Mouse (Mus musculus): ENCODE data around the gene Hist1h2ad. TPM values are rescaled to one million over a fixed set of nuclear protein-coding genes. Genes with fewer than 3 reads are reported as not detected.
"Not testable (repeated sequence)": the region's sequence is repeated elsewhere in the genome, so short reads cannot be mapped to it uniquely, and the experiment has no call there.

The Hist1h2ad gene
- polyA plus RNA-seq, 1 experiment from 2014 or later = 1.2 TPM

GRCm38 (mm10) chr13:23539821-23540220 lies 34.4 kb upstream of the Hist1h2ad start:
- WGBS = 56% methylated on average over 1 of the region's 1 CpGs
- not testable (repeated sequence) for H3K36me3 ChIP-seq (ENCODE audit: control insufficient read depth, insufficient read depth); ATAC-seq (replicated peaks; ENCODE audit: extremely low read depth, insufficient read depth, low FRiP score)

GRCm38 (mm10) chr13:23541497-23541896 lies 32.7 kb upstream of the Hist1h2ad start:
- H3K36me3 ChIP-seq (ENCODE audit: control insufficient read depth, insufficient read depth) = no peaks in the 10 kb centered on the region
- H3K27me3 ChIP-seq (ENCODE audit: control insufficient read depth, insufficient read depth, low read length) = no peaks in the 10 kb centered on the region
- no peaks in the 10 kb centered on the region for H3K9me3 ChIP-seq (replicated peaks; ENCODE audit: control insufficient read depth, low read length)
- H3K4me2 ChIP-seq (ENCODE audit: low read depth, low read length) = no peak overlapping the region
- WGBS = 79% methylated on average over 3 of the region's 3 CpGs
- no peak overlapping the region for H3K27ac ChIP-seq (ENCODE audit: low read length)
- no peak overlapping the region for H3K9ac ChIP-seq (ENCODE audit: low read length)
- H3K4me3 ChIP-seq (ENCODE audit: low read length) = no peak overlapping the region
- ATAC-seq (replicated peaks; ENCODE audit: extremely low read depth, insufficient read depth, low FRiP score) = no peak
- H3K4me1 ChIP-seq (ENCODE audit: control insufficient read depth, insufficient read depth, low read length) = peaks cover 11% of the 10 kb centered on the region

More at GRCm38 (mm10) chr13:23539821-23540220, 34.4 kb upstream of the Hist1h2ad start:
- not testable (repeated sequence) for H3K27ac ChIP-seq (ENCODE audit: low read length); H3K27me3 ChIP-seq (ENCODE audit: control insufficient read depth, insufficient read depth, low read length); H3K9me3 ChIP-seq (replicated peaks; ENCODE audit: control insufficient read depth, low read length); H3K9ac ChIP-seq (ENCODE audit: low read length); H3K4me3 ChIP-seq (ENCODE audit: low read length); H3K4me2 ChIP-seq (ENCODE audit: low read depth, low read length)
- peaks cover 15% of the 10 kb centered on the region for H3K4me1 ChIP-seq (ENCODE audit: control insufficient read depth, insufficient read depth, low read length)

GRCm38 (mm10) chr13:23542225-23542980 lies 31.8 kb upstream of the Hist1h2ad start:
- ATAC-seq (replicated peaks; ENCODE audit: extremely low read depth, insufficient read depth, low FRiP score); H3K9me3 ChIP-seq (replicated peaks; ENCODE audit: control insufficient read depth, low read length); H3K4me1 ChIP-seq (ENCODE audit: control insufficient read depth, insufficient read depth, low read length); H3K36me3 ChIP-seq (ENCODE audit: control insufficient read depth, insufficient read depth); H3K27me3 ChIP-seq (ENCODE audit: control insufficient read depth, insufficient read depth, low read length): not testable (repeated sequence)
- peak overlapping the region; percentile 87 for H3K4me2 ChIP-seq (ENCODE audit: low read depth, low read length)
- H3K9ac ChIP-seq (ENCODE audit: low read length) = peak overlapping the region; percentile 72
- H3K4me3 ChIP-seq (ENCODE audit: low read length) = peak overlapping the region; percentile 63
- 11% methylated on average over 3 of the region's 3 CpGs for WGBS
- peak overlapping the region; percentile 91 for H3K27ac ChIP-seq (ENCODE audit: low read length)

GRCm38 (mm10) chr13:23542999-23543607 lies 31.1 kb upstream of the Hist1h2ad start, which contains the start of gene Hist1h2bh:
Gene Hist1h2bh, minus strand, starts transcription at chr13:23543392.
- H3K27me3 ChIP-seq (ENCODE audit: control insufficient read depth, insufficient read depth, low read length); H3K36me3 ChIP-seq (ENCODE audit: control insufficient read depth, insufficient read depth); H3K4me1 ChIP-seq (ENCODE audit: control insufficient read depth, insufficient read depth, low read length); H3K9me3 ChIP-seq (replicated peaks; ENCODE audit: control insufficient read depth, low read length): not testable (repeated sequence)
- peak; percentile 90 for ATAC-seq (replicated peaks; ENCODE audit: extremely low read depth, insufficient read depth, low FRiP score)
- Histone ChIP-seq H3K4me2 (ENCODE audit: low read depth, low read length) (peak within 1 kb of the TSS; percentile 87), H3K27ac (ENCODE audit: low read length) (peak within 1 kb of the TSS; percentile 92), H3K4me3 (ENCODE audit: low read length) (peak within 1 kb of the TSS; percentile 63), H3K9ac (ENCODE audit: low read length) (peak within 1 kb of the TSS; percentile 72)
- under 1% methylated on average over 29 of the region's 42 CpGs for WGBS

- peaks cover 4% of the 10 kb centered on the region for H3K4me1 ChIP-seq (ENCODE audit: control insufficient read depth, insufficient read depth, low read length)
- WGBS = under 1% methylated on average over 25 of the region's 45 CpGs
- peak within 1 kb of the TSS; percentile 87 for H3K4me2 ChIP-seq (ENCODE audit: low read depth, low read length)
- peak; percentile 92 for ATAC-seq (replicated peaks; ENCODE audit: extremely low read depth, insufficient read depth, low FRiP score)
- no peaks in the 10 kb centered on the region for H3K27me3 ChIP-seq (ENCODE audit: control insufficient read depth, insufficient read depth, low read length)
- H3K36me3 ChIP-seq (ENCODE audit: control insufficient read depth, insufficient read depth) = no peaks in the 10 kb centered on the region
- peak within 1 kb of the TSS; percentile 92 for H3K27ac ChIP-seq (ENCODE audit: low read length)
- H3K9ac ChIP-seq (ENCODE audit: low read length) = peak within 1 kb of the TSS; percentile 75
- H3K4me3 ChIP-seq (ENCODE audit: low read length) = peak within 1 kb of the TSS; percentile 63
- no peaks in the 10 kb centered on the region for H3K9me3 ChIP-seq (replicated peaks; ENCODE audit: control insufficient read depth, low read length)
These were observed 30.0 kb upstream of the Hist1h2ad start, which contains the start of gene Hist1h3f for GRCm38 (mm10) chr13:23543965-23544786. Gene Hist1h3f, plus strand, starts transcription at chr13:23544052.

- Histone ChIP-seq H3K4me3 (ENCODE audit: low read length) (peak overlapping the region; percentile 59), H3K27ac (ENCODE audit: low read length) (peak overlapping the region; percentile 92), H3K9ac (ENCODE audit: low read length) (peak overlapping the region; percentile 75; the same call in 1 of the 2 replicates), H3K4me2 (ENCODE audit: low read depth, low read length) (peak overlapping the region; percentile 55)
- not testable (repeated sequence) for H3K27me3 ChIP-seq (ENCODE audit: control insufficient read depth, insufficient read depth, low read length); H3K9me3 ChIP-seq (replicated peaks; ENCODE audit: control insufficient read depth, low read length); ATAC-seq (replicated peaks; ENCODE audit: extremely low read depth, insufficient read depth, low FRiP score); H3K4me1 ChIP-seq (ENCODE audit: control insufficient read depth, insufficient read depth, low read length); H3K36me3 ChIP-seq (ENCODE audit: control insufficient read depth, insufficient read depth)
- 0% methylated on average over 13 of the region's 14 CpGs for WGBS
These were observed 29.4 kb upstream of the Hist1h2ad start for GRCm38 (mm10) chr13:23544787-23545120.

GRCm38 (mm10) chr13:23546694-23547093 lies 27.5 kb upstream of the Hist1h2ad start:
- WGBS = 69% methylated on average over 5 of the region's 5 CpGs
- H3K9me3 ChIP-seq (replicated peaks; ENCODE audit: control insufficient read depth, low read length) = no peaks in the 10 kb centered on the region
- H3K27me3 ChIP-seq (ENCODE audit: control insufficient read depth, insufficient read depth, low read length) = no peaks in the 10 kb centered on the region
- no peak overlapping the region for H3K27ac ChIP-seq (ENCODE audit: low read length)
- no peak for ATAC-seq (replicated peaks; ENCODE audit: extremely low read depth, insufficient read depth, low FRiP score)
- no peak overlapping the region for H3K9ac ChIP-seq (ENCODE audit: low read length)
- H3K4me3 ChIP-seq (ENCODE audit: low read length) = no peak overlapping the region
- no peaks in the 10 kb centered on the region for H3K36me3 ChIP-seq (ENCODE audit: control insufficient read depth, insufficient read depth)
- H3K4me1 ChIP-seq (ENCODE audit: control insufficient read depth, insufficient read depth, low read length) = peaks cover 8% of the 10 kb centered on the region
- no peak overlapping the region for H3K4me2 ChIP-seq (ENCODE audit: low read depth, low read length)

GRCm38 (mm10) chr13:23550761-23551145 lies 23.4 kb upstream of the Hist1h2ad start:
- WGBS = 9% methylated on average over 3 of the region's 3 CpGs
- peak overlapping the region; percentile 70 for H3K4me2 ChIP-seq (ENCODE audit: low read depth, low read length)
- H3K27me3 ChIP-seq (ENCODE audit: control insufficient read depth, insufficient read depth, low read length) = no peaks in the 10 kb centered on the region
- peaks cover 10% of the 10 kb centered on the region for H3K4me1 ChIP-seq (ENCODE audit: control insufficient read depth, insufficient read depth, low read length)
- peak overlapping the region; percentile 73 for H3K9ac ChIP-seq (ENCODE audit: low read length)
- no peak for ATAC-seq (replicated peaks; ENCODE audit: extremely low read depth, insufficient read depth, low FRiP score)
- no peaks in the 10 kb centered on the region for H3K36me3 ChIP-seq (ENCODE audit: control insufficient read depth, insufficient read depth)
- H3K9me3 ChIP-seq (replicated peaks; ENCODE audit: control insufficient read depth, low read length) = no peaks in the 10 kb centered on the region
- H3K27ac ChIP-seq (ENCODE audit: low read length) = peak overlapping the region; percentile 89
- peak overlapping the region; percentile 56 for H3K4me3 ChIP-seq (ENCODE audit: low read length)
